Mouse (Mus musculus): ENCODE measurements at regions not wholly inside any gene's neighbourhood (a gene's known extent, or its start where the extent isn't known, plus 50 kb on each side); places are given as distances from the start of the nearest gene placed in this dataset.

- TF ChIP-seq GATA1 (IDR thresholded peaks at IDR 0.05; ENCODE audit: borderline replicate concordance, low read length) (no peak), CTCF (IDR thresholded peaks at IDR 0.05; ENCODE audit: low read depth, low read length) (no peak), TAL1 (conservative IDR thresholded peaks at IDR 0.05; ENCODE audit: low read depth, low read length) (no peak), POLR2AphosphoS5 (IDR thresholded peaks at IDR 0.05; ENCODE audit: insufficient replicate concordance, low read depth, low read length) (no peak)
These were observed 657.5 kb upstream of the B3galt2 start for GRCm38 (mm10) chr1:142982994-142983393.

Measured in G1E (cell line).